Mouse (Mus musculus): ENCODE results near the gene A830031A19Rik.

- TF ChIP-seq CTCF (IDR thresholded peaks at IDR 0.05; ENCODE audit: low read depth, low read length) (no peak), TAL1 (conservative IDR thresholded peaks at IDR 0.05; ENCODE audit: low read depth, low read length) (no peak), POLR2AphosphoS5 (IDR thresholded peaks at IDR 0.05; ENCODE audit: insufficient replicate concordance, low read depth, low read length) (no peak), GATA1 (IDR thresholded peaks at IDR 0.05; ENCODE audit: borderline replicate concordance, low read length) (no peak), GATA2 (IDR thresholded peaks at IDR 0.05; ENCODE audit: borderline replicate concordance, low read depth, low read length) (no peak)
Observed at GRCm38 (mm10) chr11:24099886-24100293, 25.0 kb upstream of the A830031A19Rik start.

All from G1E (cell line).